Mouse (Mus musculus): Measurements from ENCODE around the gene Olfr715b. TPM values are rescaled to one million over a fixed set of nuclear protein-coding genes. Genes with fewer than 3 reads are reported as not detected.
"Not testable (repeated sequence)": the region's sequence is repeated elsewhere in the genome, so short reads cannot be mapped to it uniquely, and the experiment has no call there.

Gene Olfr715b
- total RNA-seq (2015): not detected in 2 replicates
- not detected in 2 replicates for total RNA-seq (2017)

DNA sequence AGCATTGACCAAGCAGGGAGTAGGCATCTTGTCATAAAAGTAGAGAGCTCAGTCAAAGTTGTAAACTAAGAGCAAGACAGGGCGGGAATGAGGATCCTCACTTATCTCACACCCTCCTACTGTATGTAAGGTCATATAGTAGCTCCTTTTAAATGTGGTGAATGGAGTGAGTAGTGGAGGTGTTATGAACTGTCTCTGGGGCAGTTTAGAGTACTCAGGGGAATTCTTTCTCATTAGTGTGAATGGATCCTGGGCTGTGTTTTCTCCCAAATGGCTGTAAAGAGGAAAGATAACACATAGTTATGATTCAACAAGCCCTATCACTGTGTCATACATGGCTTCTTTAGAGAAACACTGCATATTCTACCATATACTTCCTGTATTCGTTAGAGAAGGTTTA lies at the start of gene Olfr715b:
Gene Olfr715b, minus strand, starts transcription at position 101 of the 400 bp plus-strand sequence.
- not testable (repeated sequence) for ATAC-seq (replicated peaks; ENCODE audit: poor library complexity)

DNA sequence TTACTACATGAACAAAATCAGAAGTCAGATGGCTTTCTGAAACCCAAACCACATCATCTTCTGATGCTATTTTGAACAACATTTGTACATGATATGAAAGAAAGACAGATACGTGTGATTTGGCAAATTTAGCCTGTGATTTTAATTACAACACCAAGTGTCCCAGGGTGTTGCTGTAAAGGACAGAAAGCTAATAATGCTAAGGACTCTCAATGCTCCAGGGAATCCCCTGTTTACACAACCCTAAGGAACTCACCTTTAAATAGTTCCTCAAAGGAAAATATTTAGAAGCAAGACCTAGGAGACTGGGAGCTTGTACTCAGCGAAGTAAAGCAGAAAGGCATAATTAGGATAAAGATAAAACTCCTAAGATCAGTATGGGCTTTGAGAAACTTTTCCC lies 27.9 kb upstream of the Olfr715b start, which contains the start of gene Olfr716:
Gene Olfr716, plus strand, starts transcription at position 301 of the 400 bp plus-strand sequence.
- not testable (repeated sequence) for ATAC-seq (replicated peaks; ENCODE audit: poor library complexity)

DNA sequence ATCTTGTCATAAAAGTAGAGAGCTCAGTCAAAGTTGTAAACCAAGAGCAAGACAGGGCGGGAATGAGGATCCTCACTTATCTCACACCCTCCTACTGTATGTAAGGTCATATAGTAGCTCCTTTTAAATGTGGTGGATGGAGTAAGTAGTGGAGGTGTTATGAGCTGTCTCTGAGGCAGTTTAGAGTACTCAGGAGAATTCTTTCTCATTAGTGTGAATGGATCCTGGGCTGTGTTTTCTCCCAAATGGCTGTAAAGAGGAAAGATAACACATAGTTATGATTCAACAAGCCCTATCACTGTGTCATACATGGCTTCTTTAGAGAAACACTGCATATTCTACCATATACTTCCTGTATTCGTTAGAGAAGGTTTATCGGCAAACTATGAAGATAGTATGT lies 20.8 kb upstream of the Olfr715b start, which contains the start of gene Olfr715:
Gene Olfr715, minus strand, starts transcription at position 101 of the 400 bp plus-strand sequence.
- not testable (repeated sequence) for ATAC-seq (replicated peaks; ENCODE audit: poor library complexity)

DNA sequence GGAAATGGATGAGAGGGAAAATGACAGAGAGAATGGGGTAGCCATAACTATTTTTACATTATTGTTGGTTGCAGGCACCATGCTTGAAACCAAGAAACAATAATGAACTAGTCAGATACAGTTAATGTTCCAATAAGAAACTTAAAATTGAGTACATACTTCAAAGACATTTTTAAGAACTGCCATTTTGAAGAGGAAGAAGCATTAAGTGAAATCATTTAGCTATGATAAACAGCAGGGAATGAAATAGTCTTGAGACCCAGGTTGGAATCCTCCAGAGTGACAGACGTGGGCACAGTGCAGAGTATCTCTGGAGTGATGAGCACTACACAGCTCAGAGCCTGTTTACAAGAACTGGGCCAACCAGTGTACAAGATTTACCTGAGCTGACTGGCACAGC lies 17.2 kb downstream of the Olfr715b start, which contains the start of gene Olfr17:
Gene Olfr17, plus strand, starts transcription at position 301 of the 400 bp plus-strand sequence.
- ATAC-seq (replicated peaks; ENCODE audit: poor library complexity): no peak

DNA sequence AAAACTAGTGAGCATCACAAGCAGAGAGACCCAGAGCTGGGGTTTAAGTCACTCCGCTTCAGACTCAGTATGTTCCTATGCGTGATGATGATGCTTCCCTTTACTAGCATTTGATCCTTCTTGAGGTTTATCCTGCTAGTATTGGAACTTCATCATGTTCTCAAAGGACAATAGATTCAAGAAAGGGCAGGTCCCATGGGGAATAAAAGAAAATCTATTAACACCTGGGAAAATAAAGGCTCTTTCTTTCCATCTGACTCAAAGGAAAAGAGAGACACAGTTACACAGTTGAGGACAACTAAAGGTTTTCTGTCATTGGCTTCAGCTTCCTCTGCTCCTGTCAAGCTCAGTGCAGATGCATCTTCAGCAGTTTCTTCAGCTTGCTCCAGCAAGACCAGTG lies 39.5 kb downstream of the Olfr715b start, which contains the start of gene Olfr714:
Gene Olfr714, plus strand, starts transcription at position 301 of the 400 bp plus-strand sequence.
- ATAC-seq (replicated peaks; ENCODE audit: poor library complexity): no peak

Other genes starting within 250 kb of the Olfr715b start
- not detected in 2 replicates for gene Olfr704, start 247.2 kb downstream of the Olfr715b start, total RNA-seq (2015)
- gene Olfr704, start 247.2 kb downstream of the Olfr715b start, total RNA-seq (2017): not detected in 2 replicates
- gene Olfr705, start 233.5 kb downstream of the Olfr715b start, total RNA-seq (2015): not detected in 2 replicates
- not detected in 2 replicates for gene Olfr705, start 233.5 kb downstream of the Olfr715b start, total RNA-seq (2017)
- gene Olfr706, start 222.2 kb downstream of the Olfr715b start, total RNA-seq (2015): not detected in 2 replicates
- not detected in 2 replicates for gene Olfr706, start 222.2 kb downstream of the Olfr715b start, total RNA-seq (2017)
- not detected in 2 replicates for gene Olfr707, start 209.1 kb downstream of the Olfr715b start, total RNA-seq (2015)
- not detected in 2 replicates for gene Olfr707, start 209.1 kb downstream of the Olfr715b start, total RNA-seq (2017)
- gene Olfr1532-ps1, start 202.4 kb downstream of the Olfr715b start, total RNA-seq (2015): not detected in 2 replicates
- gene Olfr1532-ps1, start 202.4 kb downstream of the Olfr715b start, total RNA-seq (2017): not detected in 2 replicates
- gene Olfr709-ps1, start 178.2 kb downstream of the Olfr715b start, total RNA-seq (2015): 0.02 TPM in 1 of 2 replicates, not detected in the other
- not detected in 2 replicates for gene Olfr709-ps1, start 178.2 kb downstream of the Olfr715b start, total RNA-seq (2017)
- gene Olfr710, start 162.1 kb downstream of the Olfr715b start, total RNA-seq (2015): not detected in 2 replicates
- not detected in 2 replicates for gene Olfr710, start 162.1 kb downstream of the Olfr715b start, total RNA-seq (2017)
- not detected in 2 replicates for gene Olfr6, start 146.4 kb downstream of the Olfr715b start, total RNA-seq (2015)
- not detected in 2 replicates for gene Olfr6, start 146.4 kb downstream of the Olfr715b start, total RNA-seq (2017)
- gene Olfr711, start 134.9 kb downstream of the Olfr715b start, total RNA-seq (2015): not detected in 2 replicates
- not detected in 2 replicates for gene Olfr711, start 134.9 kb downstream of the Olfr715b start, total RNA-seq (2017)
- gene Olfr2, start 104.3 kb downstream of the Olfr715b start, total RNA-seq (2015): not detected in 2 replicates
- not detected in 2 replicates for gene Olfr2, start 104.3 kb downstream of the Olfr715b start, total RNA-seq (2017)
- gene Olfr713, start 79.2 kb downstream of the Olfr715b start, total RNA-seq (2015): not detected in 2 replicates
- gene Olfr713, start 79.2 kb downstream of the Olfr715b start, total RNA-seq (2017): not detected in 2 replicates
- gene Olfr714, start 39.4 kb downstream of the Olfr715b start, total RNA-seq (2015): not detected in 2 replicates
- gene Olfr714, start 39.4 kb downstream of the Olfr715b start, total RNA-seq (2017): not detected in 2 replicates
- gene Olfr17, start 17.1 kb downstream of the Olfr715b start, total RNA-seq (2015): not detected in 2 replicates
- gene Olfr17, start 17.1 kb downstream of the Olfr715b start, total RNA-seq (2017): not detected in 2 replicates
- not detected in 2 replicates for gene Olfr715, start 20.7 kb upstream of the Olfr715b start, total RNA-seq (2015)
- gene Olfr715, start 20.7 kb upstream of the Olfr715b start, total RNA-seq (2017): not detected in 2 replicates
- not detected in 2 replicates for gene Olfr716, start 28.0 kb upstream of the Olfr715b start, total RNA-seq (2015)
- not detected in 2 replicates for gene Olfr716, start 28.0 kb upstream of the Olfr715b start, total RNA-seq (2017)
- not detected in 2 replicates for gene Nlrp14, start 56.6 kb upstream of the Olfr715b start, total RNA-seq (2015)
- gene Nlrp14, start 56.6 kb upstream of the Olfr715b start, total RNA-seq (2017): not detected in 2 replicates
- gene Rbmxl2, start 99.1 kb upstream of the Olfr715b start, total RNA-seq (2015): not detected in 2 replicates
- not detected in 2 replicates for gene Rbmxl2, start 99.1 kb upstream of the Olfr715b start, total RNA-seq (2017)

Measured in megakaryocyte progenitor cell, adult 5-6 weeks (primary cell).